Mouse (Mus musculus) liver, adult 2 months (tissue): Measurements from ENCODE around the gene Lin7a.

Source experiments
- CTCF ChIP-seq: fragments of 200-500 bp; IDR thresholded peaks from 2 replicates; pipeline ENCODE4 v1.5.1; 2011; ENCODE audit warnings: low read depth, low read length, control low read depth
- POLR2A ChIP-seq: fragments of 200-500 bp; IDR thresholded peaks from 2 replicates; pipeline ENCODE4 v1.6.1; 2011; ENCODE audit warnings: low read length, control low read depth; ENCODE audit not compliant: insufficient read depth; ENCODE audit errors: extremely low read depth

DNA sequence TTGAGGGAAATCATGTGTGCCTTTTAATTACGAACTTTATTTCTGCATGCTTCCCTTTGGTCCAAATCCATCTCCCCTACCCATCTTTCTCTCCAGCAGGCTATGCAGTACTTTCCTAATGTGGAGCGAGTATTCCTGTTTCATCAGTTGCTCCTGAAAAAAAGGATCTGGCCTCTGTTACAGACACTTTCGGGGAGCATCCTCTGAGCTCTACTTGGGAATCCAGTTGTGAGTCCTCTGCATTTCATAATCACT is 48.4 kb upstream of the Lin7a start:
- TF ChIP-seq CTCF (no peak), POLR2A (no peak)
